Mouse (Mus musculus) left cerebral cortex, postnatal 4 days (tissue): ENCODE data around the gene Esr1. TPM values are rescaled to one million over a fixed set of nuclear protein-coding genes. Genes with fewer than 3 reads are reported as not detected.

Experiments
- total RNA-seq, 2 experiments: library from RNA; stranded (reverse); gene quantifications; 2 replicates each; pipeline ENCODE4 v1.2.3; 2021

Gene Esr1
- total RNA-seq, 2 experiments from 2014 or later, result 3.5 to 3.9 TPM

Other genes with a start within 250 kb of the Esr1 start
- gene Zbtb2, start 223.5 kb upstream of the Esr1 start, total RNA-seq, result 10 to 100 TPM; 13.7 to 14.3 TPM
- gene Rmnd1, start 179.2 kb upstream of the Esr1 start, total RNA-seq, result 10 to 100 TPM; 25.2 to 29.7 TPM
- 10 to 100 TPM in 1 of 2 experiments, 1 to 10 TPM in 1; 9.9 to 10.8 TPM for gene Armt1, start 179.1 kb upstream of the Esr1 start, total RNA-seq
- gene Ccdc170, start 129.1 kb upstream of the Esr1 start, total RNA-seq, result under 1 TPM; 0.62 to 0.68 TPM